ENCODE assay signal across 8 mouse cellular contexts in genomic region chr4:109657021-109657850, GRCm38 (mm10). TPM values are rescaled to one million over a fixed set of nuclear protein-coding genes. Genes with fewer than 3 reads are reported as not detected.
DNase-seq lines count a peak whose midpoint lies in the region; ATAC-seq lines count a peak whose summit lies in the region.

No protein-coding gene starts in this region.

- H3K36me3 ChIP-seq in forebrain, embryonic 10.5 days (replicated peaks): no peaks in the 10 kb centered on the region
- H3K36me3 ChIP-seq in limb, embryonic 12.5 days: no peaks in the 10 kb centered on the region
- no peaks in the 10 kb centered on the region for H3K36me3 ChIP-seq in midbrain, embryonic 14.5 days (ENCODE audit: control insufficient read depth, insufficient read depth, low read length)
- no peaks in the 10 kb centered on the region for H3K36me3 ChIP-seq in stomach, embryonic 14.5 days (ENCODE audit: control insufficient read depth, insufficient read depth, low read length)

- WGBS in forebrain, embryonic 10.5 days: under 1% methylated on average over 53 of the region's 53 CpGs
- under 1% methylated on average over 51 of the region's 53 CpGs for WGBS in limb, embryonic 12.5 days
- under 1% methylated on average over 53 of the region's 53 CpGs for WGBS in midbrain, embryonic 14.5 days
- WGBS in stomach, embryonic 14.5 days: under 1% methylated on average over 52 of the region's 53 CpGs

- peak overlapping the region; percentile 34; the same call in 1 of the 2 replicates for H3K9ac ChIP-seq in limb, embryonic 12.5 days (replicated peaks)
- 0 out of 2 replicates have a peak overlapping the region, but pooled peaks have one; percentile 9 for H3K9ac ChIP-seq in midbrain, embryonic 14.5 days (replicated peaks; ENCODE audit: low read length)
- H3K9ac ChIP-seq in stomach, embryonic 14.5 days (replicated peaks; ENCODE audit: low read depth, low read length): no peak overlapping the region

- H3K27ac ChIP-seq in forebrain, embryonic 10.5 days: no peak overlapping the region
- H3K27ac ChIP-seq in limb, embryonic 12.5 days: no peak overlapping the region
- H3K27ac ChIP-seq in midbrain, embryonic 14.5 days (replicated peaks; ENCODE audit: low read depth, low read length): no peak overlapping the region
- no peak overlapping the region for H3K27ac ChIP-seq in stomach, embryonic 14.5 days (ENCODE audit: low read length)

- no peaks in the 10 kb centered on the region for H3K9me3 ChIP-seq in forebrain, embryonic 10.5 days
- H3K9me3 ChIP-seq in limb, embryonic 12.5 days: no peaks in the 10 kb centered on the region
- no peaks in the 10 kb centered on the region for H3K9me3 ChIP-seq in midbrain, embryonic 14.5 days (ENCODE audit: control insufficient read depth, low read length)
- no peaks in the 10 kb centered on the region for H3K9me3 ChIP-seq in stomach, embryonic 14.5 days (ENCODE audit: control insufficient read depth, low read depth, low read length)

- H3K4me3 ChIP-seq in forebrain, embryonic 10.5 days: peak overlapping the region; percentile 44
- peak overlapping the region; percentile 39 for H3K4me3 ChIP-seq in limb, embryonic 12.5 days (replicated peaks)
- peak overlapping the region; percentile 19 for H3K4me3 ChIP-seq in midbrain, embryonic 14.5 days (replicated peaks; ENCODE audit: low read depth, low read length)
- peak overlapping the region; percentile 29 for H3K4me3 ChIP-seq in stomach, embryonic 14.5 days (ENCODE audit: low read depth, low read length)

- peak; percentile 96 for DNase-seq in heart, adult 11 months
- DNase-seq in heart, adult 8-10 months (ENCODE audit: low spot score): no peak
- peak; percentile 25 for DNase-seq in brain, adult 2 months (ENCODE audit: low read depth, low spot score)
- DNase-seq in forebrain, embryonic 10.5 days (ENCODE audit: extremely low spot score, low spot score): peak; percentile 66
- peak; percentile 44 for DNase-seq in midbrain, embryonic 14.5 days

- ATAC-seq in hematopoietic stem cell, adult 5-6 weeks (replicated peaks in 1 of 2; ENCODE audit: insufficient read depth in 1 of 2, low FRiP score in 2 of 2, low TSS enrichment in 1 of 2, low read depth in 1 of 2, poor library complexity in 2 of 2, severe bottlenecking in 2 of 2): peak; percentile 68 to 82
- peak; percentile 80; the same call in 1 of the 2 replicates for ATAC-seq in limb, embryonic 12.5 days (ENCODE audit: insufficient number of reproducible peaks, insufficient read depth, low FRiP score, low TSS enrichment, low read depth)
- peak; percentile 48; the same call in 1 of the 2 replicates for ATAC-seq in midbrain, embryonic 14.5 days (ENCODE audit: low FRiP score, low TSS enrichment)
- peak; percentile 37 for ATAC-seq in stomach, embryonic 14.5 days (ENCODE audit: insufficient number of reproducible peaks, insufficient read depth, low FRiP score, low read depth)

- H3K4me2 ChIP-seq in limb, embryonic 12.5 days: peak overlapping the region; percentile 62
- H3K4me2 ChIP-seq in midbrain, embryonic 14.5 days (ENCODE audit: low read length): peak overlapping the region; percentile 42
- H3K4me2 ChIP-seq in stomach, embryonic 14.5 days (replicated peaks; ENCODE audit: low read depth, low read length): peak overlapping the region; percentile 40

- H3K27me3 ChIP-seq in forebrain, embryonic 10.5 days (ENCODE audit: poor library complexity, severe bottlenecking): peaks cover 100% of the 10 kb centered on the region
- H3K27me3 ChIP-seq in limb, embryonic 12.5 days: peaks cover 62% of the 10 kb centered on the region
- H3K27me3 ChIP-seq in midbrain, embryonic 14.5 days (ENCODE audit: control insufficient read depth, insufficient read depth, low read length): peaks cover 80% of the 10 kb centered on the region
- H3K27me3 ChIP-seq in stomach, embryonic 14.5 days (ENCODE audit: control insufficient read depth, insufficient read depth, low read length): peaks cover 33% of the 10 kb centered on the region

- H3K4me1 ChIP-seq in forebrain, embryonic 10.5 days: peaks cover 12% of the 10 kb centered on the region
- peaks cover 14% of the 10 kb centered on the region for H3K4me1 ChIP-seq in limb, embryonic 12.5 days (replicated peaks)
- no peaks in the 10 kb centered on the region for H3K4me1 ChIP-seq in midbrain, embryonic 14.5 days (ENCODE audit: control insufficient read depth, insufficient read depth, low read length)
- peaks cover 9% of the 10 kb centered on the region for H3K4me1 ChIP-seq in stomach, embryonic 14.5 days (ENCODE audit: control insufficient read depth, insufficient read depth, low read length)

RNA-seq across cellular contexts. Expression of gene Cdkn2c, which starts 9.8 kb away (rescaled TPM):
- total RNA-seq in heart, adult 8-10 months (2022): 10 to 100 TPM; 11.7 to 14.3 (median 13.2) TPM
- 2.8 and 4.2 TPM in 2 replicates for polyA plus RNA-seq in forebrain, embryonic 10.5 days (2016; fragmentation: Nextera tagmentation; extraction: Ambion mirVana)
- 26.0 and 49.8 TPM in 2 replicates for total RNA-seq in hematopoietic stem cell, adult 5-6 weeks (2017)
- polyA plus RNA-seq in limb, embryonic 12.5 days (2016; fragmentation: Nextera tagmentation; extraction: Ambion mirVana): 3.3 TPM in 2 replicates
- 1.4 and 3.0 TPM in 2 replicates for polyA plus RNA-seq in midbrain, embryonic 14.5 days (2014; fragmentation: Nextera tagmentation; extraction: Ambion mirVana)
- 7.0 and 8.1 TPM in 2 replicates for polyA plus RNA-seq in stomach, embryonic 14.5 days (2014; fragmentation: Nextera tagmentation; extraction: Ambion mirVana)

RNA-seq across cellular contexts. Expression of gene Faf1, which starts 19.2 kb away (rescaled TPM):
- 10 to 100 TPM; 35.9 to 44.0 (median 40.6) TPM for total RNA-seq in heart, adult 8-10 months (2022)
- polyA plus RNA-seq in forebrain, embryonic 10.5 days (2016; fragmentation: Nextera tagmentation; extraction: Ambion mirVana): 28.3 and 29.7 TPM in 2 replicates
- total RNA-seq in hematopoietic stem cell, adult 5-6 weeks (2017): 50.2 and 69.9 TPM in 2 replicates
- 33.3 and 36.1 TPM in 2 replicates for polyA plus RNA-seq in limb, embryonic 12.5 days (2016; fragmentation: Nextera tagmentation; extraction: Ambion mirVana)
- 40.9 and 48.4 TPM in 2 replicates for polyA plus RNA-seq in midbrain, embryonic 14.5 days (2014; fragmentation: Nextera tagmentation; extraction: Ambion mirVana)
- polyA plus RNA-seq in stomach, embryonic 14.5 days (2014; fragmentation: Nextera tagmentation; extraction: Ambion mirVana): 29.0 and 32.9 TPM in 2 replicates
